Mouse (Mus musculus): ENCODE measurements at regions not wholly inside any gene's neighbourhood (a gene's known extent, or its start where the extent isn't known, plus 50 kb on each side); places are given as distances from the start of the nearest gene placed in this dataset.
"Not testable (repeated sequence)": the region's sequence is repeated elsewhere in the genome, so short reads cannot be mapped to it uniquely, and the experiment has no call there.

- in situ Hi-C loops (cut with MboI; ENCODE audit: low sequenced_read_pairs), result no loop called here
Observed at GRCm38 (mm10) chr4:7948020-7948419, 290.8 kb downstream of the Car8 start.

GRCm38 (mm10) chr4:7921503-7921902 lies 317.3 kb downstream of the Car8 start:
- in situ Hi-C loops (cut with MboI; ENCODE audit: low sequenced_read_pairs), result no loop called here

DNA sequence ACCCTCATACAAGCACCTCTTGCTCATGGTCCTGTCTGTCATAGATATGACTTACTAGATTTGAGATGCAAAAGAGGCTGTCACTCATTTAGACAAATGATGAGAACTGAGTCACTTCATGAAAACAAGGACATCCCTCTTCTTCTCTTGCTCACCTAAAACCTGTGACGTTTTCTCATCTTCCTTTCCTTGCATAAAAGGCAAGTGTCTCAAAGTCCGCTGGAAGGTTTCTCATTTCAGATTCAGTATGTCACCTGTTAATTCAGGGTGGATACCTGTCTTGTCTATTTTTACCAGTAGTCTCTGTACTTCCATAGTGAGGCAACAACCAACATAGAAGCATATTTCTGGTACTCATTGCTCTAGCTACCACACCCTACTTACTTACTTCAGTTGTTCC lies 325.6 kb downstream of the Car8 start:
- in situ Hi-C loops (cut with MboI; ENCODE audit: low sequenced_read_pairs), result no loop called here

DNA sequence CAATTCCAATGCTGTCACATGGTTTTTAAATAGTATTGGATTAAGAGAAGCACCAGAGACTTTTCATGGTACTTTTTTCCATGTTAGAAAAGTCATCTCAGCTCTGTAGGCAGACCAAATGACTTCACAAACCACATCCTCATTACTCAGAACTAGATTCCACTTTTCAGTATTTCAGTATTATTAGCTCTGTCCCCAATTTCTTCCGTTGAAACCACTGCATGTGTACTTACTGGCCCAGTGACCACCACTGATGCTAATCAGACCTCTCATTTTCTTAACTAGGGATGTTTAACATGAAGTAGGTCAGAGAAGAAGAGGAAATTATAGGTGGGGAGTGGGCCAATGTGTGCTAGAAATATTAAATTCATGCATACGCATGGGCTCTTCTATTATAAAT lies 326.2 kb downstream of the Car8 start:
- in situ Hi-C loops (cut with MboI; ENCODE audit: low sequenced_read_pairs), result no loop called here

GRCm38 (mm10) chr4:7903130-7903529 lies 335.7 kb downstream of the Car8 start:
- in situ Hi-C loops (cut with MboI; ENCODE audit: low sequenced_read_pairs), result no loop called here

DNA sequence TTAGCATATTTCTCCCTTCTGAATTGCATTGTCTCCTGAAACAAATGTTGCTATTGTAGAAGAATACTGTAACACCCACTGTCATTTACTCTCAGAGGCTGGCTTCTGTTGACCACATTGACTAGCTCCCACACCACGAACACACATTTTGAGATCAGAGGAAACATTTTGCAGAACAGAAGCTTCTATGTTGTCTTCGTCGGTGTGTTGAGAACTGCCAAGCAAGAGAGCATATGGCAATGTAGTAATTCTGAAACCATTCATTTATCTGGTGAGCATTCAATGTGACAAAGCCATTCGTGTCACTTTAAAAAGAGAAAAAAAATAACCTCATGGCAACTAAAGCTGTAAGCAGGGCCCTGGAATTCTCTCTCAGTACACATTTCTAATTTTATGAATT lies 343.9 kb downstream of the Car8 start:
- in situ Hi-C loops (cut with MboI; ENCODE audit: low sequenced_read_pairs), result no loop called here

GRCm38 (mm10) chr4:7891128-7891527 lies 347.7 kb downstream of the Car8 start:
- in situ Hi-C loops (cut with MboI; ENCODE audit: low sequenced_read_pairs), result no loop called here

DNA sequence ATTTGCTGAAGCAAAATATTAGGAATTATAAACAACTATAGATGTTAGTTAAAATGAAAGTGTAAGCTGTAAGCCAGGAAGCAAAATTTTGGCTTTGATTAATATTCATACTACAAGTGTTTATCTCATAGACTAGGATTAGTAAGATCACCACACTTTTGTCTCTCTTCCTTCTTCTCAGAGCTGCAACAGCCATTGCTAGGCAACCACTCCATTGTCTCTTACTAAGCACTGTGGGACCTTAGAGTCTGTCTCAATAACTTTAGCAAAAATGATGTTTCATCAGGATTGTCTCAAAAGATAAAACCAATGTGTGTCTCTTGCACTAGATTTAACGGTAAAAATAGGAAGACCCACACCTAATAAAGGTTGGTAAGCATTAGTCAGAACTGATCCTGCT lies 384.3 kb downstream of the Car8 start:
- in situ Hi-C loops (cut with MboI; ENCODE audit: low sequenced_read_pairs), result loop anchor here (25.0 kb wide), 1 partner anchor 1292 kb away; no protein-coding TSS in a partner anchor

DNA sequence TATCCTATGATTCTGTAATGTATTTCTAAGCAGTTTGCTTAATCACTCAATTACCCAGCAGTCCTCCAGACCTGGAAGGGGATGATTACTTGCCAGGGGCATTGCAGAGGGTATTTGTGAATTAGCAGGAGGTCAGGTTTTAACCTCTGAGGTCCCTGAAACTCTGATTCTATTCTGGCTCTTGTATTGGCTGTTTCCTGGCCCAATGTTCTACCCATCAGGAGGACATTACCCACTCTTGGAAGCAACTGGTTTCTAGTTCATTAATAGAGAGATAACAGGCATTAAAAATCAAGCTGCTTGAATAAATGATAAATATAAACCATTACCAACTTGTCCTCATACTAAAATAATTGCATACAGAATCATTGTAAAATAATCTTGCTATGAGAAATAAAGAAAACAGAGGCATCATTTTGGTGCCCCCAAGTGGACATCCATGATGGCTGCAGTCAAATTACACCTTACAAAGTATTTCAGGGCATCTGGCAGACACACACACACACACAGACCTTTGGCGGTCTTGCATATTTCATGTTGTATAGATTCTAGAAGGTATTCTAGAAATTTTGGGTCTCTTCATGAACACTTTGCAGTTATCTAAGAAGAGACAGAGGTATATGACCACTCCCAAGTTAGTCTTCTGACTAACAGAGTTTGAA lies 385.6 kb downstream of the Car8 start:
- in situ Hi-C loops (cut with MboI; ENCODE audit: low sequenced_read_pairs), result loop anchor here (25.0 kb wide), 1 partner anchor 1291 kb away; no protein-coding TSS in a partner anchor

- in situ Hi-C loops (cut with MboI; ENCODE audit: low sequenced_read_pairs), result loop anchor here (25.0 kb wide), 1 partner anchor 1290 kb away; no protein-coding TSS in a partner anchor
Observed at GRCm38 (mm10) chr4:7852006-7852615, 386.7 kb downstream of the Car8 start.

- in situ Hi-C loops (cut with MboI; ENCODE audit: low sequenced_read_pairs), result no loop called here
Observed at GRCm38 (mm10) chr4:7847411-7847810, 391.4 kb downstream of the Car8 start.

DNA sequence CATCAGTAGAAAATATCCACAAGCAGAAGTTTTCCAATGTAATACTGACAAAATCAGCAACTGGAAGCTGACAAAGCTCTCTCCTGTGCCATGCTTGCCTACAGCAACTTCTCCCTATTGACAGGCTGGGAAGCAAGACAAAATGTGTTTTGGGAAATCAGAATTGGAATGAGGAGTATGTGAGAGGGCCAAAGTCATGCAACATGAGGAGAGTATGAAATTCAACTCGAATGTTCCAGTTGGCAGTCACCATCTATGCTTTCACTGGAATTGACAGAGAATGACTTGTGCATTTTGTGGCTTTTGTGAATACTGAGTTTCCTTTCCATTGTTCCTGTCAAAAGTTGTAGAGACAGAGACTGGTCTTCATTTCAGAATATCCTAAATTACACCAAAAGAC lies 409.7 kb downstream of the Car8 start:
- in situ Hi-C loops (cut with MboI; ENCODE audit: low sequenced_read_pairs), result no loop called here

DNA sequence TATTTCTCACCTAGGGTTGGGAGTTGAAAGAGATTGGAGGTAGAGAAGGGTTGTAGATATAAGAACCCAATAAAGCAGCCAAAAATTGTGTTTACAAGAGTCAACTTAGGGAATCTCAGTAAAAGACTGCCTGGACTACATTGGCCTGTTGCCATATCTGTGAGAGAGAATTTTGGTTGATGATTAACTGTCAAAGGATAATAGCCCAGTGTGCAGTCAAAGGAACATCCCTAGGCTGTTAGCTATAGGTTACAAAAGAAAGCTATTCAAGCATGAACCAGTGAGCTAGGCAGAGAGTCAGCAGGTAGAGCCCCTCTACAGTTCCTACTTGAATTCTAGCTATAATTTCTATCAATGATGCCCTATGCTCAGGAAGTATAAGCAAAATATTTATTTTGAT lies 419.0 kb downstream of the Car8 start:
- in situ Hi-C loops (cut with MboI; ENCODE audit: low sequenced_read_pairs), result no loop called here

- in situ Hi-C loops (cut with MboI; ENCODE audit: low sequenced_read_pairs), result not testable (repeated sequence)
Observed at GRCm38 (mm10) chr4:7777761-7778160, 461.1 kb downstream of the Car8 start.

DNA sequence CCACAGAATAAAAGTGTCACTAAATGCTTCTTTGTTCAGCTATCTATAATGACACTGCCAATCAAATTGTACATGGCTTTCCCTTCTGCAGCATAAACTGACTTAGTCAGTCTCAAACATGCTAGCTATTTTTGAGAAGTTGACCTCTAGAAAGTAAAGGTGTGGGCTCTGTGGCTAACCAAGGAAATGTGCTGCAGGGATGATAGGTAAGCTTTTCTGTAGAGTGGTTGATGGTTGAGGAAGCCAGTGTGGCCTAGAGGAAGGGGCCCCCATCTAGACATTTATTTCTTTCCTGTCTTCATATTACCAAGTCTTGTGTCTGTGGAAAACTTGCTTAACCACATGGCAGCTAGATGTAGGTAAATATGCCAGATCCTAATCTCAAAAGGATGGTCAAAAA lies 483.4 kb downstream of the Car8 start:
- in situ Hi-C loops (cut with MboI; ENCODE audit: low sequenced_read_pairs), result no loop called here

DNA sequence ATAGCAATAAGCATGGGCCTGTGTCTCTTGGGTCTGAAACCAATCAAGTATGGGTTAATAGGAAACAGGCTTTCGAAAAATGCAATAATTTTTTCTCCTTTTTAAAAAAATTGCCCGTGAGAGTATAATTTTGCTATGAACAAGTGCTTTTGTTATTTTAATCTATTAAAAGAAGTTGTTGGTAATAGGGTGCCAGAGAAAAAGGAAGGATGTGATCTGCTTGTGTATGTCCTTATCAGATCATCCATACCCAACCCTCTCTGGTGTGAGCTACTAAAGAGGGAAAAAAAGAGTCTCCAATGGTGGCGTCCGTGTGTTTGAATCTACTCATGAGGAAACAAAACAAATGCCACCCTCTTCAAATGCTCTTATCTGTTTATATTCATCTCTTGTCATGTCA lies 484.9 kb downstream of the Car8 start:
- in situ Hi-C loops (cut with MboI; ENCODE audit: low sequenced_read_pairs), result no loop called here

GRCm38 (mm10) chr4:7751208-7751607 lies 487.6 kb downstream of the Car8 start:
- in situ Hi-C loops (cut with MboI; ENCODE audit: low sequenced_read_pairs), result no loop called here

- in situ Hi-C loops (cut with MboI; ENCODE audit: low sequenced_read_pairs), result no loop called here
Observed at GRCm38 (mm10) chr4:7722893-7723292, 515.9 kb downstream of the Car8 start.

GRCm38 (mm10) chr4:7688516-7688915 lies 550.3 kb downstream of the Car8 start:
- in situ Hi-C loops (cut with MboI; ENCODE audit: low sequenced_read_pairs), result no loop called here

DNA sequence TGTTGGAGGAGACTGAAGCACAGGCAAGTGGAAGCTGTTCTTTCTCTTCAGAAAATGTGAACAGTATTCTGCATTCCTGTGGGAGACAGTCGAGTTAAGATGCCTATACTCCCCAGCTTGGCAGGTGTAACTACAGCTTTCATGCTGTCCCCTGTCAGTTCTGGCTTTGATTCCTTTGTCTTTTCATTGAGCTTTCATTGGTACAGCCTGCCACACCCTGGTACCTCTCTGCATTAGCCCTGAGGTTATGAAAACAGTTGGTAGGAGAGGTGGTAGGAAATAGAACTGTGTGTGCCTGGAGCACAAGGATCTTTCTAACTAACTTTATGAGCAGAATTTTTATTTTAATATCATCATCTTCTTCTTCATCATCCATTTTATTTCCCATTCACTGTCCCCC lies 551.6 kb downstream of the Car8 start:
- in situ Hi-C loops (cut with MboI; ENCODE audit: low sequenced_read_pairs), result no loop called here

GRCm38 (mm10) chr4:7670795-7671105 lies 568.1 kb downstream of the Car8 start:
- in situ Hi-C loops (cut with MboI; ENCODE audit: low sequenced_read_pairs), result no loop called here

DNA sequence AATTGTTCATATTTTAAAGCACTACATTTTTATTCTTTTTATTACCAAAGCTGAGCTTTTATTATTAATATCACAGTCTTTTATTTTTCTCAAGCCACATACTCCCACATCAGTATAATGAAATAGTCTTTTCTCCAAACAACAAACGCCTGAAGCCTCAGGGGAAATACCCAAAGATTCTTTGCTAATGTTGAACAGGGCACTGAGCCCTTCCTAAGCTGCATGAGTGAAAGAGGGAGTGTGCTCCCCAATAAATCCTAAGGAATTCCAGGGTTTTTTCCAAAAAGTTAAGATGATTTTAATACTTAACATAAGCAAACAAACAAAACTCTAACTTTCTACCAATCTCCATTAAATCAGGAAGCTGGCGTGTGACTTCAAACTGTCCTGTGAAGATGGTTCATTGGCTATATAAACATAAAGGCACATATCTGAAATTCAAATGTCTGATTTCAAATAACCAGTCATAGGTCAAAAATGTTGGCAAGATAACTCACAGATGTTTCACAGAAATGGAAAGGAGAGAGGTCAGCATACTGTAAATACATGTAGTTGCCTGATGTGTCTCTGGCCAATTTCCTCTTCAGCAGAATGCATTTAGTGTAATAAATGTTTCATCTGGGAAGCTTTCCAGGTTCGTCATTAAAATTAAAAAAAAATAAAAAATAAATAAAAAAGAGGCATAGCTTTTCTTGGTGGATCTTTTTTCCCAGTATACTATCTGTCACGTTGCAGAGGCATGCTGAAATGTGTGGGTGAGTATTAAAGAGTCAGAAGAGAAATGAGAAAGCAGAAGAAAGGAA lies 568.6 kb downstream of the Car8 start:
- in situ Hi-C loops (cut with MboI; ENCODE audit: low sequenced_read_pairs), result no loop called here
